Mouse (Mus musculus) cortical plate, adult 2 months (tissue): ENCODE data around the gene Btrc.

ENCODE experiments used
- CTCF ChIP-seq: fragments of 200-500 bp; IDR thresholded peaks from 2 replicates; pipeline ENCODE4 v1.5.1; 2011; ENCODE audit warnings: mild to moderate bottlenecking, control low read depth, low read length; ENCODE audit not compliant: insufficient read depth; ENCODE audit errors: extremely low read depth
- POLR2A ChIP-seq: fragments of 200-500 bp; IDR thresholded peaks from 2 replicates; pipeline ENCODE4 v1.6.1; 2011; ENCODE audit warnings: mild to moderate bottlenecking, low read length, control low read depth; ENCODE audit not compliant: insufficient read depth; ENCODE audit errors: extremely low read depth

GRCm38 (mm10) chr19:45483470-45483869 is 119.9 kb downstream of the Btrc start:
- TF ChIP-seq CTCF: no peak
- no peak for TF ChIP-seq POLR2A
